In genomic region chr16:49606500-49606899, GRCm38 (mm10) we compare ENCODE assay signal across 23 mouse cellular contexts.
DNase-seq lines count a peak whose midpoint lies in the region; ATAC-seq and TF ChIP-seq lines count a peak whose summit lies in the region.
"Had no signal": no experiment of that assay in that cellular context is flagged by ENCODE, and none has a peak within 500 bp of the region (broad histone marks: within the 10 kb centered on the region; RNA-seq: fewer than 3 reads in every experiment).

No protein-coding gene starts in this region.

- intact Hi-C loops in left cerebral cortex, postnatal 10 days (cut with DNase I), result no loop called here

- H3K36me3 ChIP-seq in forebrain, postnatal 0 days (ENCODE audit: insufficient read depth), result no peaks in the 10 kb centered on the region
- no peaks in the 10 kb centered on the region for H3K36me3 ChIP-seq in forebrain, embryonic 13.5 days (ENCODE audit: poor library complexity, severe bottlenecking)
- no peaks in the 10 kb centered on the region for H3K36me3 ChIP-seq in kidney, adult 2 months (ENCODE audit: control insufficient read depth, insufficient read depth, low read length)
- H3K36me3 ChIP-seq: embryonic facial prominence, embryonic 12.5 days; G1E; heart, embryonic 15.5 days; hindbrain, embryonic 13.5 days had no signal

- WGBS in forebrain, postnatal 0 days, result 50% methylated on average over 2 of the region's 2 CpGs
- WGBS in forebrain, embryonic 13.5 days, result 72% methylated on average over 2 of the region's 2 CpGs
- 71% methylated on average over 2 of the region's 2 CpGs for WGBS in kidney, adult 2 months

- no peak overlapping the region for H3K4me2 ChIP-seq in forebrain, postnatal 0 days (ENCODE audit: low read depth)
- no peak overlapping the region for H3K4me2 ChIP-seq in forebrain, embryonic 13.5 days
- H3K4me2 ChIP-seq: embryonic facial prominence, embryonic 12.5 days; heart, embryonic 11.5 days; heart, embryonic 15.5 days; hindbrain, embryonic 13.5 days had no signal

- no peaks in the 10 kb centered on the region for H3K4me1 ChIP-seq in forebrain, postnatal 0 days (ENCODE audit: insufficient read depth)
- H3K4me1 ChIP-seq in forebrain, embryonic 13.5 days, result no peaks in the 10 kb centered on the region
- no peaks in the 10 kb centered on the region for H3K4me1 ChIP-seq in kidney, adult 2 months (ENCODE audit: control insufficient read depth, insufficient read depth, low read length)
- H3K4me1 ChIP-seq: embryonic facial prominence, embryonic 12.5 days; heart, embryonic 15.5 days; hindbrain, embryonic 13.5 days had no signal

- ATAC-seq in forebrain, postnatal 0 days, result peak; percentile 59; the same call in 1 of the 2 replicates
- ATAC-seq in forebrain, embryonic 13.5 days, result no peak
- ATAC-seq: CD4-positive, CD25-positive, alpha-beta regulatory T cell, adult 4 months; forebrain, embryonic 16.5 days; hindbrain, postnatal 0 days had no signal

- no peak overlapping the region for H3K4me3 ChIP-seq in forebrain, postnatal 0 days (ENCODE audit: low read depth, low read length)
- no peak overlapping the region for H3K4me3 ChIP-seq in forebrain, embryonic 13.5 days
- H3K4me3 ChIP-seq in kidney, adult 2 months (ENCODE audit: insufficient read depth, low read depth, low read length), result no peak overlapping the region
- H3K4me3 ChIP-seq: embryonic facial prominence, embryonic 12.5 days; heart, adult 2 months; heart, embryonic 15.5 days; hindbrain, embryonic 13.5 days had no signal

- no peaks in the 10 kb centered on the region for H3K27me3 ChIP-seq in forebrain, postnatal 0 days (ENCODE audit: insufficient read depth, low read length)
- H3K27me3 ChIP-seq in forebrain, embryonic 13.5 days, result no peaks in the 10 kb centered on the region
- H3K27me3 ChIP-seq in kidney, adult 2 months (replicated peaks; ENCODE audit: control insufficient read depth, insufficient read depth, low read length), result no peaks in the 10 kb centered on the region
- H3K27me3 ChIP-seq: embryonic facial prominence, embryonic 12.5 days; heart, embryonic 15.5 days; hindbrain, embryonic 13.5 days had no signal

- no peak for DNase-seq in forebrain, postnatal 0 days
- DNase-seq in kidney, postnatal 10 days, result peak; percentile 22
- no peak for DNase-seq in kidney, adult 2 months
- peak; percentile 8 for DNase-seq in right cerebral cortex, adult 18-20 months
- DNase-seq in right cerebral cortex, adult 2 months (ENCODE audit: low spot score in 2 of 2), result no peak
- DNase-seq in left cerebral cortex, postnatal 10 days (ENCODE audit: extremely low spot score in 1 of 2, low spot score in 2 of 2), result no peak
- DNase-seq: adrenal gland, postnatal 10 days; B cell, adult 2 months; cerebellum, adult 11-12 months; cerebellum, adult 9-10 months; cerebellum, postnatal 25 days; gastrocnemius, postnatal 14 days; heart, adult 2 months; heart, postnatal 14 days had no signal

- H3K9me3 ChIP-seq in forebrain, postnatal 0 days (ENCODE audit: low read length), result no peaks in the 10 kb centered on the region
- H3K9me3 ChIP-seq in forebrain, embryonic 13.5 days (replicated peaks), result peaks cover 5% of the 10 kb centered on the region; the same call in 1 of the 2 replicates
- H3K9me3 ChIP-seq: embryonic facial prominence, embryonic 12.5 days had no signal

- no peak for TF ChIP-seq POLR2A in kidney, adult 2 months (IDR thresholded peaks at IDR 0.05; ENCODE audit: low read depth, low read length)

- no peak overlapping the region for H3K9ac ChIP-seq in forebrain, postnatal 0 days
- H3K9ac ChIP-seq in forebrain, embryonic 13.5 days, result no peak overlapping the region
- H3K9ac ChIP-seq: embryonic facial prominence, embryonic 12.5 days; heart, embryonic 15.5 days; hindbrain, embryonic 13.5 days had no signal

- no peak for TF ChIP-seq CTCF in forebrain, postnatal 0 days (IDR thresholded peaks at IDR 0.05; ENCODE audit: low read depth)
- TF ChIP-seq CTCF in kidney, adult 2 months (conservative IDR thresholded peaks at IDR 0.05; ENCODE audit: insufficient read depth, insufficient read length, low read depth, low read length), result no peak

- no peak overlapping the region for H3K27ac ChIP-seq in forebrain, postnatal 0 days (ENCODE audit: low read depth, low read length)
- H3K27ac ChIP-seq in forebrain, embryonic 13.5 days, result no peak overlapping the region
- H3K27ac ChIP-seq in kidney, adult 2 months (ENCODE audit: insufficient read depth, low read depth, low read length), result no peak overlapping the region
- H3K27ac ChIP-seq: embryonic facial prominence, embryonic 12.5 days; heart, adult 2 months; heart, embryonic 15.5 days; hindbrain, embryonic 13.5 days; hindbrain, postnatal 0 days had no signal

Comparison
In these comparisons a context has a peak if more than half of its experiments do, and no peak if none do; other contexts are left out.
1. DNase-seq: peak in kidney, postnatal 10 days (single experiment) and right cerebral cortex, adult 18-20 months (single experiment); none in forebrain, postnatal 0 days (single experiment), kidney, adult 2 months (single experiment), right cerebral cortex, adult 2 months (0 of 2) and left cerebral cortex, postnatal 10 days (0 of 2).